8 mouse cellular contexts compared by ENCODE assay signal in the genomic region with DNA sequence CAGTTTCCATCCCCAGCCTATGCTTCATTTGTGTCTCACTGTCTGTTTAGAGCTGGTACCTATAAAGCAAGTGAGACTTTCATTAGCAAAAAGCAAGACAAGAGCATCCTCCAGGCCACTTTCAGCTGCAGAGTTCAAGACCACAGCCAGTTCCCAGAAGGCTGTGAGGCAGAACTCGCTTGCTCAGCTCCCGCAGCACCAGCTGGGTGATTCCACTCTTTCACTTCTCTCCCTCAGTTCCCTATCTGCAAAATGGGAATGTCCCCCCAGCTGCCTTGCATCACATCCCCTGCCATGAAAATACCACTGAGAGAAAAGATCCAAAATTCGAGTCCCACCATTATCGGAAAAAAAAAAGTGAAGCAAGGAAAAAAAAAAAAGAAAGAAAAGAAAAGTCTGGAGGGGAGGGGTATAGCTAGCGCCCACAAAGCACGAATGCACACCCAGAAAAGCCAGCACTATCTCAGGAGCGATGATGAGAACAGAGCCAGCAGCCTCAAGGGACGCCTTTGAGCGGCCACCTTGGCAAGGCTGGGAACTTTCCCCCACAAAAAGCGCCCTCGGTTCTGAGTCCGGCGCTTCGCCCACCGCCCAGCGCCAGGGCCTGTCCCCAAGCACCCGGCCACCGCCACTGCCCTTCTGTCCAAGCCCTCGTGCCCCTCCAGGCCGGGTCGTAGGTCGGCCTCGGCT. TPM values are rescaled to one million over a fixed set of nuclear protein-coding genes. Genes with fewer than 3 reads are reported as not detected.
DNase-seq lines count a peak whose midpoint lies in the region; ATAC-seq and TF ChIP-seq lines count a peak whose summit lies in the region.

No protein-coding gene starts in this region.

- intact Hi-C loops in heart, postnatal 14 days (cut with DNase I): loop anchor here (5.0 kb wide), 1 partner anchor 98 kb away; a partner anchor contains a TSS

- peak overlapping the region; percentile 98 for H3K4me3 ChIP-seq in bone marrow macrophage, adult 2 months (ENCODE audit: insufficient read depth, low read length)
- H3K4me3 ChIP-seq in heart, embryonic 15.5 days: peak overlapping the region; percentile 88
- peak overlapping the region; percentile 90 for H3K4me3 ChIP-seq in liver, embryonic 11.5 days (ENCODE audit: low read depth, low read length)

- peak overlapping the region; percentile 100 for H3K4me2 ChIP-seq in heart, embryonic 15.5 days
- peak overlapping the region; percentile 97 for H3K4me2 ChIP-seq in liver, embryonic 11.5 days

- no peaks in the 10 kb centered on the region for H3K36me3 ChIP-seq in heart, embryonic 15.5 days
- H3K36me3 ChIP-seq in liver, embryonic 11.5 days (ENCODE audit: control insufficient read depth, insufficient read depth, low read length): no peaks in the 10 kb centered on the region

- TF ChIP-seq CTCF in bone marrow macrophage, adult 2 months (IDR thresholded peaks at IDR 0.05; ENCODE audit: low read depth, low read length): no peak

- WGBS in heart, embryonic 15.5 days: 3% methylated on average over 23 of the region's 23 CpGs
- 1% methylated on average over 23 of the region's 23 CpGs for whole genome bisulfite sequencing in liver, embryonic 11.5 days

- no peak for TF ChIP-seq POLR2A in bone marrow macrophage, adult 2 months (IDR thresholded peaks at IDR 0.05; ENCODE audit: borderline replicate concordance, low read depth, low read length)

- H3K4me1 ChIP-seq in bone marrow macrophage, adult 2 months (ENCODE audit: control insufficient read depth, insufficient read depth, low read length): peaks cover 36% of the 10 kb centered on the region
- H3K4me1 ChIP-seq in heart, embryonic 15.5 days (replicated peaks): peaks cover 19% of the 10 kb centered on the region
- H3K4me1 ChIP-seq in liver, embryonic 11.5 days (replicated peaks; ENCODE audit: control insufficient read depth, insufficient read depth, low read length): peaks cover 25% of the 10 kb centered on the region

- no peaks in the 10 kb centered on the region for H3K9me3 ChIP-seq in heart, embryonic 15.5 days (replicated peaks)
- H3K9me3 ChIP-seq in liver, embryonic 11.5 days (ENCODE audit: control insufficient read depth, low read length): no peaks in the 10 kb centered on the region

- ATAC-seq in heart, embryonic 15.5 days (replicated peaks; ENCODE audit: insufficient number of reproducible peaks, insufficient read depth, low FRiP score, low read depth): no peak
- ATAC-seq in liver, embryonic 11.5 days (replicated peaks; ENCODE audit: low FRiP score): no peak; the same call in 1 of the 2 replicates

- H3K27me3 ChIP-seq in heart, embryonic 15.5 days: peaks cover 4% of the 10 kb centered on the region; the same call in 1 of the 2 replicates
- no peaks in the 10 kb centered on the region for H3K27me3 ChIP-seq in liver, embryonic 11.5 days (replicated peaks; ENCODE audit: control insufficient read depth, insufficient read depth, low read length)

- peak overlapping the region; percentile 81 for H3K9ac ChIP-seq in heart, embryonic 15.5 days
- H3K9ac ChIP-seq in liver, embryonic 11.5 days (ENCODE audit: low read depth, low read length): peak overlapping the region; percentile 82

- H3K27ac ChIP-seq in bone marrow macrophage, adult 2 months (ENCODE audit: insufficient read depth, low read depth, low read length): peak overlapping the region; percentile 98
- H3K27ac ChIP-seq in heart, embryonic 15.5 days: peak overlapping the region; percentile 78
- peak overlapping the region; percentile 75 for H3K27ac ChIP-seq in liver, embryonic 11.5 days (ENCODE audit: low read depth, low read length)

- peak; percentile 54 for DNase-seq in heart, adult 8-10 months (ENCODE audit: low spot score)
- DNase-seq in heart, postnatal 14 days: no peak
- DNase-seq in 416B (ENCODE audit: low read depth): peak; percentile 62
- DNase-seq in liver, embryonic 11.5 days (ENCODE audit: low spot score): no peak
- peak; percentile 56 for DNase-seq in right cerebral cortex, postnatal 14 days
- no peak for DNase-seq in gastrocnemius, adult 18-20 months (ENCODE audit: low spot score)

RNA-seq across cellular contexts. Expression of a gene that starts 1.3 kb away (rescaled TPM):
- total RNA-seq in heart, adult 8-10 months (2022): 1 to 10 TPM; 6.0 to 7.3 (median 7.0) TPM
- total RNA-seq in heart, postnatal 14 days (2021): 1 to 10 TPM; 9.0 to 9.1 TPM
- 204 and 241 TPM in 2 replicates for polyA plus RNA-seq in bone marrow macrophage, adult 2 months (2012; ENCODE audit: insufficient read depth, insufficient read length, missing spikeins)
- 1.1 and 1.3 TPM in 2 replicates for polyA plus RNA-seq in heart, embryonic 15.5 days (2015; fragmentation: Nextera tagmentation; extraction: Ambion mirVana)
- 5.1 TPM in 2 replicates for polyA plus RNA-seq in liver, embryonic 11.5 days (2014; fragmentation: Nextera tagmentation; extraction: Ambion mirVana)
- 1 to 10 TPM; 2.8 to 3.2 TPM for total RNA-seq in gastrocnemius, adult 18-20 months (2021)

Comparison
In these comparisons a context has a peak if more than half of its experiments do, and no peak if none do; other contexts are left out.
1. DNase-seq: peak in heart, adult 8-10 months (single experiment), 416B (single experiment) and right cerebral cortex, postnatal 14 days (single experiment); none in heart, postnatal 14 days (0 of 2), liver, embryonic 11.5 days (single experiment) and gastrocnemius, adult 18-20 months (single experiment).
2. Peak in every context shown above with its lines, with median percentiles within 50 percentile points of each other: H3K27ac ChIP-seq and H3K4me3 ChIP-seq.